28 mouse cellular contexts compared by ENCODE assay signal in the genomic region with DNA sequence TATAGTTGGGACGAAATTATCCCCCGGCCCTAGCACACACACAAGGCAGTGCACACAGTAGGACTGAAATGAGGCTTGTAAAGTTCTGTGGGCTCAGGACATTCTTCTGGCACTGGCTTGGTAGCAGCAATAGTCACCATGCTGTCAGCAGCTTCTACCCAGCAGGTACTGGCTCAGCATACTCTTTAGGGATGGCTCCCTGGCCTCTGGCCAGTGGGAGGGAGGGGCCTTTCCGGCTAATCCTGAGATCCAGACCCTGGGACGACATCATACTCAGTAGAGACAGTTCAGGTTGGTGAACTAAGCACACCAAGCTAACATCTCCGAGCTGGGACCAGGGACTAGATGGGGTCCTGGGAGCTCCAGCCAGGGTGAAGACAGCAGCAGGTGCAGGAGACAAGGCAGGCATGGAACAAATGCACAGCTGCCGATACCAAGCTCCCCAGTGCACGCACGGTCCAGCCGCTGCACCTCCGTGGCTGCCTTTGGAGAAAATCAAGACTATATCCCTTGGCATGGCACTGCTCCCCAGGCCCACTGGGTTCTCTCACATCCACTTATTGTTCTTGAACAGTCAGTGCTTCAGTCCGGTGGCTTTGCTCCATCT. TPM values are rescaled to one million over a fixed set of nuclear protein-coding genes. Genes with fewer than 3 reads are reported as not detected.
DNase-seq lines count a peak whose midpoint lies in the region; ATAC-seq and TF ChIP-seq lines count a peak whose summit lies in the region.
"Had no signal": no experiment of that assay in that cellular context is flagged by ENCODE, and none has a peak within 500 bp of the region (broad histone marks: within the 10 kb centered on the region; RNA-seq: fewer than 3 reads in every experiment).

No protein-coding gene starts in this region.

- H3K27ac ChIP-seq in hindbrain, postnatal 0 days = no peak overlapping the region
- no peak overlapping the region for H3K27ac ChIP-seq in hindbrain, embryonic 13.5 days
- H3K27ac ChIP-seq in liver, adult 2 months (replicated peaks; ENCODE audit: insufficient read depth, low read depth, low read length) = 0 out of 2 replicates have a peak overlapping the region, but pooled peaks have one; percentile 24
- no peak overlapping the region for H3K27ac ChIP-seq in liver, embryonic 12.5 days
- H3K27ac ChIP-seq: heart, embryonic 10.5 days; limb, embryonic 13.5 days; liver, embryonic 15.5 days; macrophage had no signal

- H3K36me3 ChIP-seq in hindbrain, postnatal 0 days (ENCODE audit: insufficient read depth, low read length) = no peaks in the 10 kb centered on the region
- no peaks in the 10 kb centered on the region for H3K36me3 ChIP-seq in hindbrain, embryonic 13.5 days
- no peaks in the 10 kb centered on the region for H3K36me3 ChIP-seq in liver, adult 2 months (ENCODE audit: control insufficient read depth, insufficient read depth, low read length)
- H3K36me3 ChIP-seq in liver, embryonic 12.5 days = no peaks in the 10 kb centered on the region
- H3K36me3 ChIP-seq: heart, embryonic 10.5 days; kidney, embryonic 15.5 days; limb, embryonic 13.5 days; liver, embryonic 15.5 days had no signal

- peak; percentile 84 to 90 for DNase-seq in cerebellum, postnatal 10 days
- no peak for DNase-seq in cerebellum, adult 9-11 months
- DNase-seq in hindbrain, postnatal 0 days (ENCODE audit: low spot score) = peak; percentile 62
- no peak for DNase-seq in liver, adult 2 months (ENCODE audit: extremely low read depth, low read depth, low spot score)
- peak; percentile 42 for DNase-seq in brain, embryonic 14.5 days (ENCODE audit: low read depth)
- no peak for DNase-seq in frontal cortex, postnatal 25 days (ENCODE audit: low spot score in 2 of 2)
- DNase-seq: adrenal gland, postnatal 14 days; cerebellum, adult 11 months; cerebellum, postnatal 36 days; embryo, embryonic 11 days; heart, postnatal 4 days; kidney, postnatal 4 days; layer of hippocampus, adult 9-11 months; thymus, postnatal 14 days had no signal

- ATAC-seq in hindbrain, postnatal 0 days = no peak
- no peak for ATAC-seq in hindbrain, embryonic 13.5 days (ENCODE audit: low FRiP score)
- ATAC-seq in liver, embryonic 12.5 days = no peak
- ATAC-seq: intestine, postnatal 0 days; midbrain, embryonic 16.5 days had no signal

- no peak overlapping the region for H3K4me3 ChIP-seq in hindbrain, postnatal 0 days (ENCODE audit: low read length)
- no peak overlapping the region for H3K4me3 ChIP-seq in hindbrain, embryonic 13.5 days
- H3K4me3 ChIP-seq in liver, adult 2 months (ENCODE audit: insufficient read depth, low read depth, low read length) = no peak overlapping the region
- no peak overlapping the region for H3K4me3 ChIP-seq in liver, embryonic 12.5 days
- H3K4me3 ChIP-seq: heart, embryonic 10.5 days; kidney, embryonic 15.5 days; limb, embryonic 13.5 days; liver, embryonic 15.5 days had no signal

- no peak overlapping the region for H3K4me2 ChIP-seq in hindbrain, postnatal 0 days (ENCODE audit: low read depth, low read length)
- no peak overlapping the region for H3K4me2 ChIP-seq in hindbrain, embryonic 13.5 days
- H3K4me2 ChIP-seq in liver, embryonic 12.5 days = no peak overlapping the region
- H3K4me2 ChIP-seq: kidney, embryonic 15.5 days; limb, embryonic 13.5 days; liver, embryonic 15.5 days had no signal

- peaks cover 20% of the 10 kb centered on the region; the same call in 1 of the 2 replicates for H3K4me1 ChIP-seq in hindbrain, postnatal 0 days (ENCODE audit: insufficient read depth, low read length)
- H3K4me1 ChIP-seq in hindbrain, embryonic 13.5 days (replicated peaks) = peaks cover 73% of the 10 kb centered on the region
- H3K4me1 ChIP-seq in liver, adult 2 months (ENCODE audit: control insufficient read depth, insufficient read depth, low read length) = peaks cover 4% of the 10 kb centered on the region
- peaks cover 12% of the 10 kb centered on the region for H3K4me1 ChIP-seq in liver, embryonic 12.5 days

- no peaks in the 10 kb centered on the region for H3K79me2 ChIP-seq in liver, adult 2 months (ENCODE audit: control insufficient read depth, insufficient read depth, low read length)

- TF ChIP-seq CTCF in hindbrain, postnatal 0 days (IDR thresholded peaks at IDR 0.05; ENCODE audit: low read depth) = no peak
- no peak for TF ChIP-seq CTCF in liver, adult 2 months (IDR thresholded peaks at IDR 0.05; ENCODE audit: low read depth, low read length)
- no peak for TF ChIP-seq CTCF in brain, embryonic 14.5 days (IDR thresholded peaks at IDR 0.05; ENCODE audit: borderline replicate concordance, extremely low read depth, insufficient read depth, insufficient read length)

- 55% methylated on average over 11 of the region's 11 CpGs for WGBS in hindbrain, postnatal 0 days
- WGBS in hindbrain, embryonic 13.5 days = 71% methylated on average over 11 of the region's 11 CpGs
- 79% methylated on average over 11 of the region's 11 CpGs for WGBS in liver, adult 2 months
- WGBS in liver, embryonic 12.5 days (ENCODE audit: insufficient replicate concordance) = 70% methylated on average over 11 of the region's 11 CpGs

- no peaks in the 10 kb centered on the region for H3K9me3 ChIP-seq in hindbrain, postnatal 0 days (ENCODE audit: low read length)
- H3K9me3 ChIP-seq in hindbrain, embryonic 13.5 days = no peaks in the 10 kb centered on the region
- H3K9me3 ChIP-seq in liver, embryonic 12.5 days (replicated peaks) = no peaks in the 10 kb centered on the region
- H3K9me3 ChIP-seq: heart, embryonic 10.5 days; kidney, embryonic 15.5 days; limb, embryonic 13.5 days; liver, embryonic 15.5 days had no signal

- no peak for TF ChIP-seq POLR2A in liver, adult 2 months (IDR thresholded peaks at IDR 0.05; ENCODE audit: extremely low read depth, insufficient read depth, low read length)
- TF ChIP-seq POLR2A in brain, embryonic 14.5 days (IDR thresholded peaks at IDR 0.05; ENCODE audit: borderline replicate concordance, extremely low read depth, insufficient read depth, insufficient read length, poor library complexity, severe bottlenecking) = no peak

- no peak overlapping the region for H3K9ac ChIP-seq in hindbrain, postnatal 0 days (replicated peaks; ENCODE audit: low read length)
- no peak overlapping the region for H3K9ac ChIP-seq in hindbrain, embryonic 13.5 days
- H3K9ac ChIP-seq in liver, adult 2 months (ENCODE audit: low read depth, low read length) = no peak overlapping the region
- H3K9ac ChIP-seq in liver, embryonic 12.5 days = no peak overlapping the region
- H3K9ac ChIP-seq: kidney, embryonic 15.5 days; limb, embryonic 13.5 days; liver, embryonic 15.5 days had no signal

- H3K27me3 ChIP-seq in hindbrain, postnatal 0 days (ENCODE audit: insufficient read depth, low read length) = no peaks in the 10 kb centered on the region
- 0 out of 2 replicates have a peak, but pooled peaks cover 6% of the 10 kb centered on the region for H3K27me3 ChIP-seq in hindbrain, embryonic 13.5 days
- H3K27me3 ChIP-seq in liver, adult 2 months (ENCODE audit: control insufficient read depth, insufficient read depth, low read length) = no peaks in the 10 kb centered on the region
- 0 out of 2 replicates have a peak, but pooled peaks cover 7% of the 10 kb centered on the region for H3K27me3 ChIP-seq in liver, embryonic 12.5 days (replicated peaks)
- H3K27me3 ChIP-seq: kidney, embryonic 15.5 days; liver, embryonic 15.5 days had no signal

RNA-seq across cellular contexts. Expression of a gene that starts 42.3 kb away (rescaled TPM):
- 54.4 and 55.8 TPM in 2 replicates for total RNA-seq in hindbrain, postnatal 0 days (2014; rRNA removed)
- polyA plus RNA-seq in hindbrain, postnatal 0 days (2015; fragmentation: Nextera tagmentation; extraction: Ambion mirVana) = 26.7 and 27.1 TPM in 2 replicates
- 28.8 and 31.6 TPM in 2 replicates for polyA plus RNA-seq in hindbrain, embryonic 13.5 days (2015; fragmentation: Nextera tagmentation; extraction: Ambion mirVana)
- 11.4 and 13.2 TPM in 2 replicates for total RNA-seq in liver, adult 2 months (2014; rRNA removed)
- polyA plus RNA-seq in liver, adult 2 months (2012; rRNA removed) = 7.7 and 7.9 TPM in 2 replicates
- polyA plus RNA-seq in liver, embryonic 12.5 days (2016; fragmentation: Nextera tagmentation; extraction: Ambion mirVana) = 11.9 and 12.0 TPM in 2 replicates
- 19.4 and 25.1 TPM in 2 replicates for polyA plus RNA-seq in brain, embryonic 14.5 days (2012; rRNA removed)

RNA-seq across cellular contexts. Expression of a gene that starts 53.1 kb away (rescaled TPM):
- not detected in 2 replicates for total RNA-seq in hindbrain, postnatal 0 days (2014; rRNA removed)
- polyA plus RNA-seq in hindbrain, postnatal 0 days (2015; fragmentation: Nextera tagmentation; extraction: Ambion mirVana) = not detected in 2 replicates
- not detected in 2 replicates for polyA plus RNA-seq in hindbrain, embryonic 13.5 days (2015; fragmentation: Nextera tagmentation; extraction: Ambion mirVana)
- total RNA-seq in liver, adult 2 months (2014; rRNA removed) = not detected in 2 replicates
- not detected in 2 replicates for polyA plus RNA-seq in liver, adult 2 months (2012; rRNA removed)
- polyA plus RNA-seq in liver, embryonic 12.5 days (2016; fragmentation: Nextera tagmentation; extraction: Ambion mirVana) = not detected in 2 replicates
- polyA plus RNA-seq in brain, embryonic 14.5 days (2012; rRNA removed) = 0.37 and 0.79 TPM in 2 replicates
- total RNA-seq: adrenal gland, postnatal 14 days; gastrocnemius, postnatal 4 days had no signal
- polyA plus RNA-seq: embryonic facial prominence, embryonic 14.5 days; forebrain, embryonic 16.5 days; heart, embryonic 10.5 days; intestine, postnatal 0 days; liver, embryonic 15.5 days; macrophage; spleen, adult 2 months; testis, adult 2 months had no signal

Comparison
In these comparisons a context has a peak if more than half of its experiments do, and no peak if none do; other contexts are left out.
1. DNase-seq: peak in cerebellum, postnatal 10 days (2 of 2), hindbrain, postnatal 0 days (single experiment) and brain, embryonic 14.5 days (single experiment); none in cerebellum, adult 9-11 months (single experiment), liver, adult 2 months (single experiment) and frontal cortex, postnatal 25 days (0 of 2).